Mouse (Mus musculus): ENCODE measurements at regions not wholly inside any gene's neighbourhood (a gene's known extent, or its start where the extent isn't known, plus 50 kb on each side); places are given as distances from the start of the nearest gene placed in this dataset.
A peak's percentile ranks its signal among the peaks of the same experiment; 100 is the strongest.

DNA sequence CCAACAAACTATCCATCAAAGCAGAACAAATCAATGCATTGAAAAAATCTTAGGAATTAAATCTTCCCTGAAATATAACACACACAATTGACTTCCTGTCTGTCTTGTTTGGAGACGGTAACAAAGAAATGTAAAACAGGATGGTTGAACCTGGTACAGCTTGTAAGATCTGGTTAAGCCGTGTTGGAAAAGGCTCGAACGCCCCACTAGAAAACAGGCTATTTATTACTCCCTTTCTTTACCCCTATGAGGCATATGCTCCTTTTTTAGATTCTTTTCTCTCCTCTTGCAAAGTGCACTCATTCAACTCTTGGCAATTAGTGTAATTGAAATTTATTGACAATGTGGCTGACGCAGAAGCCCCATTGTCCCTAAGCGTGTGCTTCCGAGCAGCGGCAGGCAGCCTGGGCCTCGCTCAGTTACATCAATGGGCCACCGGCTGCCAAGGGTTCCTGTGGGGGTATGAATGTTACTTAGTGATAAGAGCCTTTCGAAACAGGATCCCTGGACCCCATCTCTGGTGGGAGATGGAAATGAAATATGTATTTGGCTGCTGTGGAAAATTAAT, 297.2 kb upstream of the Adamts16 start:
- WGBS, result 22% methylated on average over 11 of the region's 11 CpGs
- no peaks in the 10 kb centered on the region for H3K9me3 ChIP-seq (ENCODE audit: control insufficient read depth, low read length)
- no peak overlapping the region for H3K27ac ChIP-seq
- no peaks in the 10 kb centered on the region for H3K27me3 ChIP-seq (ENCODE audit: control insufficient read depth, insufficient read depth, low read length)
- no peak overlapping the region for H3K9ac ChIP-seq
- H3K4me2 ChIP-seq (replicated peaks), result no peak overlapping the region
- peaks cover 16% of the 10 kb centered on the region for H3K4me1 ChIP-seq (replicated peaks; ENCODE audit: control insufficient read depth, insufficient read depth, low read length)
- H3K36me3 ChIP-seq (replicated peaks; ENCODE audit: control insufficient read depth, insufficient read depth), result no peaks in the 10 kb centered on the region
- no peak; the same call in 1 of the 2 replicates for ATAC-seq (ENCODE audit: low FRiP score)
- no peak overlapping the region for H3K4me3 ChIP-seq (replicated peaks; ENCODE audit: low read length)
- DNase-seq (ENCODE audit: low spot score), result no peak

DNA sequence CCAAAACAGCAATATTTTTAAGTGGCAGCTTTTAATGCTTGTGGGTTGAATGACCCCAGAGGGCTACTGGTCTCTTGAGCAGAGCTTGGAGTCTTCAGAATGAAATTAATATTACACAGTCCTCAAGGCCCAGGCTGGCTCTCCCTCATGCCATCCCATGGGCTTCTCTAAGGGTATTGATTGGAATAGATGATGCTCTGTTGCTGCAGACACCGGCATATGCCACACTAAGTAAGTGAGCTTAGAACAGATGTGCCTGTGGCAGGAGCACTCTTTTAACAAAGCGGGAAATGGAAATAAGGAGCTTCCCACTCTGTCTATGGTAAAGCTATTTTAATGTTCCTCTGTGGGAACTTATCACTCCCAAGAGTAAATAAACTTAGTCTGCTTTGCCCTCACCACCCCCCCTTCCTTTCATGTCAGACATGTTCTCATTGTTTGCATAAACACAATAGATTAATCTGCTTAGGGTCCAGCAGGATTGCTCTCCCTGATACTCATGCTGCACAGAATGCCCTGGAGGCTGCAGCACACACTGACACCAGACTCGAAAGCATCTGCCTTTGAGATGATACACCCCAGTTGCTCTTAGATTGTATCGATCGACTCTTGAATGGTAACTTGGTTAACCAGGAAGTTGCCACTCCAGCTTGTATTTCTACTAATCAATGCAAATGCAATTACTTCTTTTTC, 294.5 kb upstream of the Adamts16 start:
- H3K9me3 ChIP-seq (ENCODE audit: control insufficient read depth, low read length), result no peaks in the 10 kb centered on the region
- H3K4me1 ChIP-seq (replicated peaks; ENCODE audit: control insufficient read depth, insufficient read depth, low read length), result peaks cover 16% of the 10 kb centered on the region
- no peaks in the 10 kb centered on the region for H3K27me3 ChIP-seq (ENCODE audit: control insufficient read depth, insufficient read depth, low read length)
- ATAC-seq (ENCODE audit: low FRiP score) (no peak), DNase-seq (ENCODE audit: low spot score) (no peak)
- WGBS, result 29% methylated on average over 5 of the region's 5 CpGs
- H3K4me3 ChIP-seq (replicated peaks; ENCODE audit: low read length), result no peak overlapping the region
- no peak overlapping the region for H3K27ac ChIP-seq
- H3K36me3 ChIP-seq (replicated peaks; ENCODE audit: control insufficient read depth, insufficient read depth), result no peaks in the 10 kb centered on the region
- H3K9ac ChIP-seq, result no peak overlapping the region
- H3K4me2 ChIP-seq (replicated peaks), result no peak overlapping the region

DNA sequence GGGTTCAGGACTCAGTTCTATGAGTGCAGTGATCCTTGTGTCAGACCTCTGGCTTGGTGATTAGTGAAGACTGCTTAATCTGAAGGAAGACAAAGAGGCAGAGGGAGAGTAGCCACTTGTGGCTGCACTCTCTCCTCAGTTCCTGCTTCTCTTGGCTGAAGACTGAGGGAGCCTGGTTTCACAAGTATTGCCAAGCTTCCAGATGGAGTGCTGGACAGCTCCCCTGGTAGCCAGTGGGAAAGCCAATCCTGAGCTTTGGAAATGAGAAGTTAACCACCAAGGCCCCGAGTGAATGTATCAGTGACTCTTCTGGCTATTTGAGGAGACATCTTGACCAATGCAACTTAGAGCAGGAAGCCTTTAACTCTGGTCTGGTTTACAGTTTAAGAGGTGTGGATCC, 279.9 kb upstream of the Adamts16 start:
- DNase-seq (ENCODE audit: low spot score), result no peak
- H3K4me2 ChIP-seq (replicated peaks), result no peak overlapping the region
- WGBS, result 38% methylated on average over 1 of the region's 1 CpGs

DNA sequence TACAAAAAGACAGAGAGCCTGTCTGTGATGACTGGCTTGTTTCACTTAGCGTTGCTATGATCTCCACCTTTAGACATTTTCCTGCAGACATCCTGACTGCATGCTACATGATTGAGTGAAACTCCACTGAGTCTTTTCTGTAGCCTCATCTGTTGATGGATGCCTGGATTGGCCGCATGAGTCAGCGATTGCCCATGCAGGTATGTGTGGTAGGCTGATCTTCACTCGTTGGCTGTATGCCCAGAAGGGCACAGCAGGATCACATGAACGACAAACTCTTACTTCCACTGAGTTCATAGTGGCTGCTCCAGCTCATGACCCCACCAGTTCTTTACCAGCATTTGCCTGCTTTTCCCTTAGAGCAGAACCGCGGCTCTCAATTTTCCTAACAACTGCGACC, 266.6 kb upstream of the Adamts16 start:
- H3K4me2 ChIP-seq (replicated peaks), result no peak overlapping the region
- H3K36me3 ChIP-seq (replicated peaks; ENCODE audit: control insufficient read depth, insufficient read depth), result no peaks in the 10 kb centered on the region
- ATAC-seq (ENCODE audit: low FRiP score) (no peak), DNase-seq (ENCODE audit: low spot score) (no peak)
- H3K9me3 ChIP-seq (ENCODE audit: control insufficient read depth, low read length), result no peaks in the 10 kb centered on the region
- no peak overlapping the region for H3K27ac ChIP-seq
- H3K4me3 ChIP-seq (replicated peaks; ENCODE audit: low read length), result no peak overlapping the region
- 81% methylated on average over 8 of the region's 8 CpGs for WGBS
- peaks cover 9% of the 10 kb centered on the region; the same call in 1 of the 2 replicates for H3K4me1 ChIP-seq (replicated peaks; ENCODE audit: control insufficient read depth, insufficient read depth, low read length)
- H3K9ac ChIP-seq, result no peak overlapping the region
- peaks cover 3% of the 10 kb centered on the region; the same call in 1 of the 2 replicates for H3K27me3 ChIP-seq (ENCODE audit: control insufficient read depth, insufficient read depth, low read length)

More for the DNA sequence above, 279.9 kb upstream of the Adamts16 start:
- Histone ChIP-seq H3K27ac (no peak overlapping the region), H3K9ac (no peak overlapping the region), H3K27me3 (ENCODE audit: control insufficient read depth, insufficient read depth, low read length) (no peaks in the 10 kb centered on the region), H3K36me3 (replicated peaks; ENCODE audit: control insufficient read depth, insufficient read depth) (no peaks in the 10 kb centered on the region), H3K4me1 (replicated peaks; ENCODE audit: control insufficient read depth, insufficient read depth, low read length) (no peaks in the 10 kb centered on the region), H3K9me3 (ENCODE audit: control insufficient read depth, low read length) (0 out of 2 replicates have a peak, but pooled peaks cover 8% of the 10 kb centered on the region), H3K4me3 (replicated peaks; ENCODE audit: low read length) (no peak overlapping the region)
- no peak for ATAC-seq (ENCODE audit: low FRiP score)

DNA sequence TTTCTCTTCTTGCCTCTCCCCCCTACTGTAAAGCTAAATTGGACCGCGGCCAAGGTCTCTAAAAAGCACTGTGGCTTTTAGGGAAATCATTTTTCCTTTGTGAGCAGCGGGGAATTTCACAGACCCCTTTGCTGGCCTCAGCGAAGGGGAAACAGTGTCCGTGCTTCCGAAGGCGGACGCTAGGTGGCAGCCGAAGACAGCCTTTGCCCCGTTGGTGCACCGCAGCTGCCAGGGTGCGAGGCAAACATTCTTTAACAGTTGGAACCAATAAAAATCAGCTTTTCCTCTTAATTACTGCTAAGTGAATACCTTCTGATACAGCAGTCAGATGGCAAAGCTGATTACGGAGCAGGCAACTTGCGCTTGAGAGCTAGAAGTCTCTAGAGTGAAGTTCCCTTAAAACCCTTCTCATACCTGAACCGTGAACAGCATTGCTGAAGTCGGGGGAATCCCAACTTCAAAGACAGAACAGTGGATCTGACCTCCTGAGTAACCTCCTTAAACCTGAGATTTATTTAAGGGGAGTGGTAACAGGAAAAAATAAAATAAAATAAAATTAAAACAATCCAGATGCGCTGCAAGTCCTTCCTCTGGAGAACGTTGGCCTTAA, 263.7 kb upstream of the Adamts16 start:
- no peaks in the 10 kb centered on the region for H3K9me3 ChIP-seq (ENCODE audit: control insufficient read depth, low read length)
- H3K4me1 ChIP-seq (replicated peaks; ENCODE audit: control insufficient read depth, insufficient read depth, low read length), result peaks cover 9% of the 10 kb centered on the region; the same call in 1 of the 2 replicates
- no peak overlapping the region for H3K27ac ChIP-seq
- peaks cover 7% of the 10 kb centered on the region for H3K27me3 ChIP-seq (ENCODE audit: control insufficient read depth, insufficient read depth, low read length)
- no peaks in the 10 kb centered on the region for H3K36me3 ChIP-seq (replicated peaks; ENCODE audit: control insufficient read depth, insufficient read depth)
- DNase-seq (ENCODE audit: low spot score) (peak; percentile 95), ATAC-seq (ENCODE audit: low FRiP score) (peak; percentile 90)
- peak overlapping the region; percentile 26 for H3K4me3 ChIP-seq (replicated peaks; ENCODE audit: low read length)
- peak overlapping the region; percentile 52 for H3K9ac ChIP-seq
- H3K4me2 ChIP-seq (replicated peaks), result peak overlapping the region; percentile 55
- 12% methylated on average over 18 of the region's 18 CpGs for WGBS

DNA sequence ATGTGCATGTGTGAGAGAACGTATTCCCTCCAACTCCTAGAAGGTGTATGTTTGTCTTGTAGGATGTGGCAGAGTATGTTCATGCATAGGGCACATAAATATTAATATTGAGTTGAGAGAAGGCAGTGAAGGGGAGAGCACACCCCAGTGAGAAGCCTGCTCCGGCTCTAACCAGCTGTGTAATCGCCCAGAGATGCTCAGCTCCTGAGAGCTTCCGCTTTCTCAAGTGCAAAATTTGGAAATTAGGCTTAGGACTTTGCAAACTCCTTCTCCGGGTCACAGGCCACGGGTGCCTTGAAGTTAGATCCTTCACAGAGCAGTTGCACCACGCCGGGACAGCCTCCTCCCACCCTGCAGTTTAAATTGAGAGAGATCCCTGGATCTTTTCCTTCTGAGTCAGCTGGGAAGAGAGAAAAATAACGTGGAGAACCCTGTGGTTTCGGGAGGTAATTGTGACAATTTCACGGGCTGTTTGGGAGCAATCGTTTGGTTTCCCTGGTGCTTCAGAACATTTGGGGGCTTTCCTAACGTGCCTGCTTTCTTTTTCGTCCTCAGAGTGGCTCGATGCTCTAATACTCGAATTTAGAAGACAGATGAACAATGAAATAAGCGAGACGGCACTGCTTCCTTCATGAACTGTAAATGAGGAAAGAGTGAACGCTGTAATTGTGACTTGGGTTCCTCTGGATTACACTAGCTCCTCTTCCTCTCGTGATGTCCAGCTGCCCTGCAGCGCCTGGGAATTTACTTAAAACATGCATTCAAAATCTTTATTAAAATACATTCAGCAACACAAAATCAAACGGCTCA, 263.0 kb upstream of the Adamts16 start:
- no peaks in the 10 kb centered on the region for H3K9me3 ChIP-seq (ENCODE audit: control insufficient read depth, low read length)
- peaks cover 7% of the 10 kb centered on the region for H3K27me3 ChIP-seq (ENCODE audit: control insufficient read depth, insufficient read depth, low read length)
- DNase-seq (ENCODE audit: low spot score) (no peak), ATAC-seq (ENCODE audit: low FRiP score) (peak; percentile 52; the same call in 1 of the 2 replicates)
- H3K4me3 ChIP-seq (replicated peaks; ENCODE audit: low read length), result peak overlapping the region; percentile 26
- H3K9ac ChIP-seq, result peak overlapping the region; percentile 52
- peaks cover 9% of the 10 kb centered on the region; the same call in 1 of the 2 replicates for H3K4me1 ChIP-seq (replicated peaks; ENCODE audit: control insufficient read depth, insufficient read depth, low read length)
- H3K36me3 ChIP-seq (replicated peaks; ENCODE audit: control insufficient read depth, insufficient read depth), result no peaks in the 10 kb centered on the region
- H3K4me2 ChIP-seq (replicated peaks), result peak overlapping the region; percentile 55
- 16% methylated on average over 22 of the region's 22 CpGs for WGBS
- H3K27ac ChIP-seq, result peak overlapping the region; percentile 39

DNA sequence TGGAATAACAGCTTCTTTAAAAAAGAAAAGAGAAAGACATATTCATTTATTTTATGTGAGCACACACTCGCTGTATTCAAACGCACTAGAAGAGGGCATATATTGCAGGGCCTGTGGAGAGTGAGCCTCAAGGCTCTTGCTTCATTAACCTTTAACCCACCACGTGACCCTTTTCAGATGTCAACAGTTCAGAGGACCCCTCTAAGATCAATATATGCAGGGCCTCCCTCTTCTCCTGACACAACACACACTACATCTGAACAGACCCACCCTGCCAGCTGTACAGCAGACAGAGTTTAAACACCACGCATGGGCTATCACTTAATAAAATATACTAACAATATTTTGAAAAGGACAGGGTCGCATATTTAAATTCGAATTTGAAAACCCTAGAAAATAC, 242.7 kb upstream of the Adamts16 start:
- Histone ChIP-seq H3K4me3 (replicated peaks; ENCODE audit: low read length) (no peak overlapping the region), H3K9ac (no peak overlapping the region), H3K4me1 (replicated peaks; ENCODE audit: control insufficient read depth, insufficient read depth, low read length) (no peaks in the 10 kb centered on the region), H3K27me3 (ENCODE audit: control insufficient read depth, insufficient read depth, low read length) (no peaks in the 10 kb centered on the region), H3K4me2 (replicated peaks) (no peak overlapping the region), H3K9me3 (ENCODE audit: control insufficient read depth, low read length) (no peaks in the 10 kb centered on the region), H3K36me3 (replicated peaks; ENCODE audit: control insufficient read depth, insufficient read depth) (no peaks in the 10 kb centered on the region), H3K27ac (no peak overlapping the region)
- DNase-seq (ENCODE audit: low spot score) (no peak), ATAC-seq (ENCODE audit: low FRiP score) (no peak)
- WGBS, result 52% methylated on average over 6 of the region's 6 CpGs

DNA sequence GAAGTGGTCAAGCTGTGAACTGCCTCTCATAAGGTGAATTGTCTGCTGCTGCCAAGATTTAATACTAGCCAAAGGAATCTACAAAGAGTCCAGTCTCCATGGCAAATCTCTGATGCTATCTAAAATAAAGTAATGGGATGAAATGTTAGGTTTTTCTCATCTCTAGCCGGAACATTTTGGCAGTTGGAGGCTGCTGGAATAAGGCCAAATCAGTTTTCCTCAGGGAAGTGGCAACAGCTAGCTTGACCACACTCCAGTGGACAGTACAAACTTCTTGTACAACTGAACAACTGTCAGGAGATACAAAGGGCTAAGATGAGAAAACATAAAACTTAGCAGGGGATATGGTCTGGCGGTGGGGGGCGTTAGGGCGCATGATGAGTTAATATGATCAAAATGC, 234.3 kb upstream of the Adamts16 start:
- no peak for DNase-seq (ENCODE audit: low spot score)
- Histone ChIP-seq H3K27me3 (ENCODE audit: control insufficient read depth, insufficient read depth, low read length) (no peaks in the 10 kb centered on the region), H3K27ac (no peak overlapping the region), H3K4me1 (replicated peaks; ENCODE audit: control insufficient read depth, insufficient read depth, low read length) (no peaks in the 10 kb centered on the region), H3K36me3 (replicated peaks; ENCODE audit: control insufficient read depth, insufficient read depth) (no peaks in the 10 kb centered on the region), H3K9ac (no peak overlapping the region), H3K4me3 (replicated peaks; ENCODE audit: low read length) (no peak overlapping the region), H3K4me2 (replicated peaks) (no peak overlapping the region), H3K9me3 (ENCODE audit: control insufficient read depth, low read length) (no peaks in the 10 kb centered on the region)
- 81% methylated on average over 4 of the region's 4 CpGs for WGBS
- no peak for ATAC-seq (ENCODE audit: low FRiP score)

DNA sequence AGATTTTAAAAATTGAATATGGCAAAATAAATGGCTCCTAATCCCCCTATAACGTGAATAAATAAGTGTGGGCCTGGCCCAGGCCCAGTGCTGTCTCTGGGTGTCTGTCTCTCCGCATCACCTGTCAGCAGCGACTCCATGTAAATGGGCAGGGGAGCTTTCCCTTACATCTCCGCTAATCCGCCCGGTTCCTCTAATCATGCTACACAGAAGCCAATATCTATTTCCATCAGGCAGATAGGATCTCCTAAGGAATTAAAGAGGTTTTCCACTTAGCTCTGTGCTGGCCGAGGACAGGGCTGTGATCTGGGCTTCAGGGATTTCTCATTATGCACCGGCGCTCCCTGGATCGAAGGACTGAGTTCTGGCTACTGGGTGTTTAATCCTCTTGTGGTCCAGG, 232.4 kb upstream of the Adamts16 start:
- no peak for DNase-seq (ENCODE audit: low spot score)
- Histone ChIP-seq H3K27me3 (ENCODE audit: control insufficient read depth, insufficient read depth, low read length) (no peaks in the 10 kb centered on the region), H3K36me3 (replicated peaks; ENCODE audit: control insufficient read depth, insufficient read depth) (no peaks in the 10 kb centered on the region), H3K4me2 (replicated peaks) (no peak overlapping the region), H3K9me3 (ENCODE audit: control insufficient read depth, low read length) (no peaks in the 10 kb centered on the region), H3K27ac (no peak overlapping the region), H3K4me3 (replicated peaks; ENCODE audit: low read length) (no peak overlapping the region), H3K9ac (no peak overlapping the region), H3K4me1 (replicated peaks; ENCODE audit: control insufficient read depth, insufficient read depth, low read length) (no peaks in the 10 kb centered on the region)
- ATAC-seq (ENCODE audit: low FRiP score), result no peak
- 49% methylated on average over 10 of the region's 10 CpGs for WGBS
